Mouse (Mus musculus): ENCODE measurements around the gene Doc2a.
A peak's percentile ranks its signal among the peaks of the same experiment; 100 is the strongest.

DNA sequence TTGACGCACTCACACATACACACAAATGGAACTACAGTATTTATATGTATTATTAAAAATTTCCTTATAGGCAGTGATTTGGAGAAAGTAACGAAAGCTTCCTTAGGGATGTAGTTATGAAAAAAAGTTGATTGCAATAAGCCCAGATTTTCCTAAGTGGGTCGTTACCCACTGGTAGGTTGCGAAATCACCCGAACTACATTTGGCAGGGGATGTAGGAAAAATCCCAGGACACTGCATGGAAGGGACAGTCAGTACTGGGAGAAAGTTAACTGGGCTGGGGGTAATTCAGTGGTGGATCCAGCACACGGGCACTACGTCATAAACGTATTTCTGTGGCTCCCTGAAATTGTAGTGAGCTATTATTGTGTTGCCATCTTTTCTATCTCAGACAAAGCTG lies 30.7 kb upstream of the Doc2a start:
- no peak for TF ChIP-seq MAX (IDR thresholded peaks at IDR 0.05)
- TF ChIP-seq CTCF (IDR thresholded peaks at IDR 0.05; ENCODE audit: control insufficient read depth, insufficient read depth, insufficient read length) = no peak
- TF ChIP-seq CEBPB (IDR thresholded peaks at IDR 0.05; ENCODE audit: low read depth) = peak; percentile 66
